Mouse (Mus musculus): ENCODE results near the gene Mfsd12.

DNA sequence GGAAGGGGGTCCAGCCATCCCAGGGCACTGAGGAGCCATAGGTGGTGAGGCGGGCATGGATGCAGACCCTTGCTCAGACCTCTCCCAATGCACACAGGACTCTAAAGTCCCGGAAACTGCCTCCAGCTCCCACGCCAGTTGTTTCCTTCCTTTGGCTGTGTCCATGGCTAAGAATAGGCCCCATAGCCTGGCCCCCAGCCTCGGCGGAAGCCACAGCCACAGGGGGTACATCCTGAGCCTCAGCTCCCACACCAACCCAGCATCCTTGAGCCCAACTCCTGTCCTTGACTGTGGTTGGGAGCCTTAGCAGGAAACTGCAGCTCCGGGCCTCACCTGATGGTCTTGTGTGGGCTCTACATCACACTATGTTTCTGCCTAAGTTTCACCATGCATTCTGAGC lies 30.4 kb upstream of the Mfsd12 start:
- no peak for TF ChIP-seq CTCF (IDR thresholded peaks at IDR 0.05; ENCODE audit: low read depth, low read length)
- no peak for TF ChIP-seq POLR2A (IDR thresholded peaks at IDR 0.05; ENCODE audit: insufficient read depth, low read length)

Data from ES-Bruce4 (cell line).